Mouse (Mus musculus) forebrain, embryonic 11.5 days (tissue): Measurements from ENCODE around the gene Ppp1r1b. TPM values are rescaled to one million over a fixed set of nuclear protein-coding genes. Genes with fewer than 3 reads are reported as not detected.
A peak's percentile ranks its signal among the peaks of the same experiment; 100 is the strongest.
"Not testable (repeated sequence)": the region's sequence is repeated elsewhere in the genome, so short reads cannot be mapped to it uniquely, and the experiment has no call there.

Experiments used
- ATAC-seq: fragments of 200-750 bp; cut with Nextera tagmentation; replicated peaks from 2 replicates; pipeline ENCODE4 v1.8.0; 2017; ENCODE audit warnings: moderate TSS enrichment; ENCODE audit not compliant: low FRiP score
- DNase-seq: peaks from one replicate; pipeline ENCODE4 v3.0.0-alpha.2; 2017; ENCODE audit warnings: low spot score
- H3K27ac ChIP-seq: fragments of 300-500 bp; sonication (generic); 2 replicates; pipeline ENCODE4 v1.5.1; 2014; ENCODE audit warnings: low read depth, low read length
- H3K27me3 ChIP-seq: fragments of 300-500 bp; sonication (generic); 2 replicates; pipeline ENCODE4 v1.6.1; 2014; ENCODE audit warnings: mild to moderate bottlenecking, low read length, mixed read lengths; ENCODE audit not compliant: control insufficient read depth, insufficient read depth
- H3K36me3 ChIP-seq: fragments of 300-500 bp; sonication (generic); 2 replicates; pipeline ENCODE4 v1.6.1; 2014; ENCODE audit warnings: mild to moderate bottlenecking, low read length, moderate library complexity, mixed read lengths; ENCODE audit not compliant: control insufficient read depth, insufficient read depth
- H3K4me1 ChIP-seq: fragments of 300-500 bp; sonication (generic); replicated peaks from 2 replicates; pipeline ENCODE4 v1.6.1; 2014; ENCODE audit warnings: low read length, mixed read lengths; ENCODE audit not compliant: control insufficient read depth, insufficient read depth
- H3K4me2 ChIP-seq: fragments of 300-500 bp; sonication (generic); 2 replicates; pipeline ENCODE4 v1.6.1; 2014; ENCODE audit warnings: low read depth, mild to moderate bottlenecking, low read length, moderate library complexity, mixed read lengths; ENCODE audit not compliant: severe bottlenecking
- H3K4me3 ChIP-seq: fragments of 300-500 bp; sonication (generic); 2 replicates; pipeline ENCODE4 v1.5.1; 2014; ENCODE audit warnings: low read depth, low read length
- H3K9ac ChIP-seq: fragments of 300-500 bp; sonication (generic); 2 replicates; pipeline ENCODE4 v1.6.1; 2014; ENCODE audit warnings: low read length
- H3K9me3 ChIP-seq: fragments of 300-500 bp; sonication (generic); 2 replicates; pipeline ENCODE4 v1.6.1; 2016; ENCODE audit warnings: low read length, mixed read lengths; ENCODE audit not compliant: control insufficient read depth
- WGBS: fragments of 180-500 bp; shearing (Covaris S2); extraction: QIAGEN DNeasy Blood & Tissue Kit; methylation state at CpG from one replicate; pipeline ENCODE4 v1.1.7; 2014; 5-methylcytosine and 5-hydroxymethylcytosine counted together
- polyA plus RNA-seq: library from polyadenylated mRNA; unstranded; fragments of >200 nt; fragmentation: Nextera tagmentation; extraction: Ambion mirVana; gene quantifications from 2 replicates; pipeline ENCODE4 v1.2.1, GENCODE M21; 2014

The Ppp1r1b gene
- polyA plus RNA-seq, 1 experiment from 2014 or later: 0.41 TPM

GRCm38 (mm10) chr11:98381651-98382050, 33.4 kb downstream of the Ppp1r1b start:
- peaks cover 3% of the 10 kb centered on the region for H3K36me3 ChIP-seq

GRCm38 (mm10) chr11:98382405-98382804, 34.2 kb downstream of the Ppp1r1b start:
- not testable (repeated sequence) for H3K36me3 ChIP-seq, DNase-seq, H3K9me3 ChIP-seq, H3K4me2 ChIP-seq, H3K9ac ChIP-seq, ATAC-seq, H3K4me1 ChIP-seq, H3K4me3 ChIP-seq, H3K27ac ChIP-seq
- peaks cover 18% of the 10 kb centered on the region for H3K27me3 ChIP-seq
- WGBS: 47% methylated on average over 2 of the region's 2 CpGs

More at GRCm38 (mm10) chr11:98381651-98382050, 33.4 kb downstream of the Ppp1r1b start:
- no peak overlapping the region for H3K4me2 ChIP-seq
- no peak overlapping the region for H3K4me3 ChIP-seq
- H3K9ac ChIP-seq: no peak overlapping the region
- ATAC-seq (no peak), DNase-seq (no peak)
- no peak overlapping the region for H3K27ac ChIP-seq
- H3K4me1 ChIP-seq: no peaks in the 10 kb centered on the region
- H3K9me3 ChIP-seq: no peaks in the 10 kb centered on the region
- WGBS: 88% methylated on average over 2 of the region's 2 CpGs
- H3K27me3 ChIP-seq: peaks cover 11% of the 10 kb centered on the region

- ATAC-seq: no peak
- Histone ChIP-seq H3K27ac (no peak within 1 kb of the TSS), H3K27me3 (peaks cover 26% of the 10 kb centered on the region), H3K4me1 (no peaks in the 10 kb centered on the region), H3K4me3 (no peak within 1 kb of the TSS), H3K36me3 (peaks cover 2% of the 10 kb centered on the region), H3K4me2 (no peak within 1 kb of the TSS), H3K9ac (no peak within 1 kb of the TSS), H3K9me3 (no peaks in the 10 kb centered on the region)
- 64% methylated on average over 14 of the region's 14 CpGs for WGBS
- DNase-seq: no peak
Observed at GRCm38 (mm10) chr11:98383261-98384030, 35.2 kb downstream of the Ppp1r1b start, which contains the start of gene Tcap. Gene Tcap (plus strand): TSS chr11:98383811.

- H3K36me3 ChIP-seq: no peaks in the 10 kb centered on the region; the same call in 1 of the 2 replicates
- no peak overlapping the region for H3K9ac ChIP-seq
- 67% methylated on average over 20 of the region's 20 CpGs for WGBS
- H3K4me1 ChIP-seq: 0 out of 2 replicates have a peak, but pooled peaks cover 2% of the 10 kb centered on the region
- no peak for DNase-seq
- no peak overlapping the region for H3K27ac ChIP-seq
- H3K4me2 ChIP-seq: no peak overlapping the region
- H3K4me3 ChIP-seq: no peak overlapping the region
- peaks cover 26% of the 10 kb centered on the region for H3K27me3 ChIP-seq
- no peaks in the 10 kb centered on the region for H3K9me3 ChIP-seq
- no peak for ATAC-seq
Observed at GRCm38 (mm10) chr11:98384216-98384615, 36.0 kb downstream of the Ppp1r1b start.

- 66% methylated on average over 7 of the region's 8 CpGs for WGBS
- H3K4me1 ChIP-seq: 0 out of 2 replicates have a peak, but pooled peaks cover 2% of the 10 kb centered on the region
- H3K27ac ChIP-seq: no peak overlapping the region
- H3K27me3 ChIP-seq: peaks cover 26% of the 10 kb centered on the region
- H3K9me3 ChIP-seq: no peaks in the 10 kb centered on the region
- no peaks in the 10 kb centered on the region; the same call in 1 of the 2 replicates for H3K36me3 ChIP-seq
- no peak overlapping the region for H3K4me2 ChIP-seq
- no peak for DNase-seq
- no peak for ATAC-seq
- H3K4me3 ChIP-seq: no peak overlapping the region
- H3K9ac ChIP-seq: no peak overlapping the region
Observed at GRCm38 (mm10) chr11:98384721-98385637, 36.8 kb downstream of the Ppp1r1b start.

GRCm38 (mm10) chr11:98385638-98386585, 37.7 kb downstream of the Ppp1r1b start, which contains the start of gene Pnmt:
Gene Pnmt (plus strand): TSS chr11:98386450.
- no peak for ATAC-seq
- no peak within 1 kb of the TSS for H3K4me3 ChIP-seq
- H3K27me3 ChIP-seq: peaks cover 26% of the 10 kb centered on the region
- H3K4me2 ChIP-seq: 0 out of 2 replicates have a peak within 1 kb of the TSS, but pooled peaks have one; percentile 5
- H3K9me3 ChIP-seq: no peaks in the 10 kb centered on the region
- H3K36me3 ChIP-seq: no peaks in the 10 kb centered on the region
- no peak within 1 kb of the TSS for H3K9ac ChIP-seq
- 60% methylated on average over 25 of the region's 25 CpGs for WGBS
- no peak for DNase-seq
- H3K27ac ChIP-seq: no peak within 1 kb of the TSS
- 0 out of 2 replicates have a peak, but pooled peaks cover 2% of the 10 kb centered on the region for H3K4me1 ChIP-seq

GRCm38 (mm10) chr11:98386596-98386995, 38.4 kb downstream of the Ppp1r1b start:
- no peaks in the 10 kb centered on the region for H3K9me3 ChIP-seq
- no peak for DNase-seq
- 0 out of 2 replicates have a peak, but pooled peaks cover 2% of the 10 kb centered on the region for H3K4me1 ChIP-seq
- no peak for ATAC-seq
- no peaks in the 10 kb centered on the region for H3K36me3 ChIP-seq
- no peak overlapping the region for H3K4me3 ChIP-seq
- 0 out of 2 replicates have a peak overlapping the region, but pooled peaks have one; percentile 5 for H3K4me2 ChIP-seq
- H3K27ac ChIP-seq: no peak overlapping the region
- 20% methylated on average over 24 of the region's 24 CpGs for WGBS
- peaks cover 26% of the 10 kb centered on the region for H3K27me3 ChIP-seq
- no peak overlapping the region for H3K9ac ChIP-seq
